Mouse (Mus musculus) heart, adult 2 months (tissue): ENCODE data around the gene Heatr4. TPM values are rescaled to one million over a fixed set of nuclear protein-coding genes. Genes with fewer than 3 reads are reported as not detected.
A peak's percentile ranks its signal among the peaks of the same experiment; 100 is the strongest.
"Not testable (repeated sequence)": the region's sequence is repeated elsewhere in the genome, so short reads cannot be mapped to it uniquely, and the experiment has no call there.

Experiments
- DNase-seq, 2 experiments: peaks; one replicate each; pipeline ENCODE4 v3.0.0; 2021
- H3K27ac ChIP-seq: fragments of 200-600 bp; 2 replicates; pipeline ENCODE4 v1.8.1; 2022
- H3K27me3 ChIP-seq: fragments of 200-500 bp; 2 replicates; pipeline ENCODE4 v1.6.1; 2012; ENCODE audit warnings: mild to moderate bottlenecking, low read length, inconsistent platforms, mixed read lengths; ENCODE audit not compliant: control insufficient read depth, insufficient read depth
- H3K36me3 ChIP-seq: fragments of 200-500 bp; 2 replicates; pipeline ENCODE4 v1.6.1; 2012; ENCODE audit warnings: low read length, inconsistent platforms; ENCODE audit not compliant: control insufficient read depth, insufficient read depth
- H3K4me1 ChIP-seq: fragments of 200-500 bp; 2 replicates; pipeline ENCODE4 v1.6.1; 2011; ENCODE audit warnings: low read length; ENCODE audit not compliant: control insufficient read depth, insufficient read depth
- H3K4me3 ChIP-seq: fragments of 200-600 bp; 2 replicates; pipeline ENCODE4 v1.8.1; 2022
- H3K79me2 ChIP-seq: fragments of 200-500 bp; replicated peaks from 2 replicates; pipeline ENCODE4 v1.6.1; 2012; ENCODE audit warnings: mild to moderate bottlenecking, inconsistent platforms, low read length, moderate library complexity, mixed read lengths; ENCODE audit not compliant: control insufficient read depth, insufficient read depth
- H3K9ac ChIP-seq: fragments of 200-500 bp; 2 replicates; pipeline ENCODE4 v1.6.1; 2012; ENCODE audit warnings: low read depth, mild to moderate bottlenecking, control low read depth, inconsistent platforms, low read length, mixed read lengths
- CTCF ChIP-seq: fragments of 200-600 bp; IDR thresholded peaks from 2 replicates; pipeline ENCODE4 v1.8.1; 2022; ENCODE audit warnings: antibody characterized with exemption, mild to moderate bottlenecking, moderate library complexity
- EP300 ChIP-seq: fragments of 200-500 bp; IDR thresholded peaks from 2 replicates; pipeline ENCODE4 v1.6.1; 2011; ENCODE audit warnings: low read depth, low read length, control low read depth; ENCODE audit not compliant: insufficient read depth
- POLR2A ChIP-seq: fragments of 200-500 bp; IDR thresholded peaks from 2 replicates; pipeline ENCODE4 v1.6.1; 2011; ENCODE audit warnings: mild to moderate bottlenecking, low read depth, low read length, control low read depth; ENCODE audit not compliant: insufficient read depth
- WGBS: fragments of 180-500 bp; shearing (Covaris S2); methylation state at CpG from one replicate; pipeline ENCODE4 v1.1.7; 2018; 5-methylcytosine and 5-hydroxymethylcytosine counted together
- intact Hi-C: fragments of 180-260 bp; cut with DNase I; formaldehyde crosslinking; loops from one replicate; pipeline ENCODE4 v1.15.1; 2025
- polyA plus RNA-seq: library from polyadenylated mRNA; depleted of rRNA; stranded (reverse); fragments of >200 nt; gene quantifications from 2 replicates; pipeline ENCODE4 v1.2.3, GENCODE M21; 2012
- total RNA-seq, 2 experiments: library from RNA; stranded (reverse); gene quantifications; 2 replicates each; pipeline ENCODE4 v1.2.3; 2021

Heatr4 gene
- total and polyA plus RNA-seq, 3 experiments = not detected

- no peak for TF ChIP-seq CTCF
- TF ChIP-seq EP300 = no peak
- no peak for TF ChIP-seq POLR2A
- no peak overlapping the region for H3K27ac ChIP-seq
- H3K4me1 ChIP-seq = peaks cover 2% of the 10 kb centered on the region
- H3K36me3 ChIP-seq = no peaks in the 10 kb centered on the region
- H3K4me3 ChIP-seq = no peak overlapping the region
- intact Hi-C loops = no loop called here
- DNase-seq = no peak
- no peaks in the 10 kb centered on the region for H3K27me3 ChIP-seq
- WGBS = 80% methylated on average over 1 of the region's 1 CpGs
- no peak overlapping the region for H3K9ac ChIP-seq
- H3K79me2 ChIP-seq = no peaks in the 10 kb centered on the region
Observed at GRCm38 (mm10) chr12:84003866-84004265, 19.2 kb upstream of the Heatr4 start.

- Histone ChIP-seq H3K4me1 (peaks cover 4% of the 10 kb centered on the region), H3K79me2 (no peaks in the 10 kb centered on the region), H3K9ac (no peak overlapping the region), H3K27me3 (no peaks in the 10 kb centered on the region), H3K4me3 (no peak overlapping the region), H3K27ac (no peak overlapping the region), H3K36me3 (no peaks in the 10 kb centered on the region)
- WGBS = 40% methylated on average over 3 of the region's 3 CpGs
- TF ChIP-seq EP300 (no peak), CTCF (no peak), POLR2A (no peak)
- DNase-seq = no peak
- intact Hi-C loops = no loop called here
Observed at GRCm38 (mm10) chr12:84000418-84000817, 15.8 kb upstream of the Heatr4 start.

GRCm38 (mm10) chr12:83999237-83999636 lies 14.6 kb upstream of the Heatr4 start:
- H3K36me3 ChIP-seq = not testable (repeated sequence)

DNA sequence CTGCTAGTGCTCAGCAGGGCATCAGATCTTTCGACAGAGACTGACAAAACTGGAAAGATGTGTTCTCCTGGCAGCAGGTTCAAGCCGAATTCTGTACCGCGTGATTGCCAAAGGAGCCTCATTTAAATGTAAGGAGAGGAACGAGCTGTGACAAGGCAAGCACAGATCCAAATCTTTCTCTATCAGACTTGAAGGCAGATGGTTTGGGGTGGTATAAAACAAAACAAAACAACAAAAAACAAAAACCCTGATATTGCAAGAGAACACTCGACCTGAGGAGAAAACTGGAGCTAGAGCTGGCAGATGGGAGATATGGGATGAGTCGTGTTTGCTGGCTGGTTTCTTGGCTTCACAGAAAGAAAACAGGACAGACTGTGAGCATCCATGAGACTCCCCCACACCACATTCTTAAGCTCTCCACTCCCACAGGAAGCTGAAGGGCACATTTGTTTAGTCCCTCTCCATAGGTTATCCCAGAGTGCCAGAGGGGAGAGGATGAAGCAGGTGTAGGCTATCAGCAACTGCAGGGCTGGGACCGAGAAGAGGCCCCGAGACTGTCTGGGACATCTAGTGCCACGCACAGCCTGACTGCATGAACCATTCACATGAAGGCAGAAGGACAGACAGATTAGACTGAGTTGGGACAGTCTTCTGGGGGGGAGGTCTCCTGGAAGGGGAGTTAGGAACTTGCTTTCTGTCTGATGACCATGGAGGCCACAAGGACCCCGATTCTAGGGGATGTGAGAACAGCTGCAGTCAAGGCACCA lies 13.9 kb upstream of the Heatr4 start:
- Histone ChIP-seq H3K27ac (no peak overlapping the region; the same call in 1 of the 2 replicates), H3K4me3 (no peak overlapping the region), H3K27me3 (no peaks in the 10 kb centered on the region), H3K9ac (no peak overlapping the region), H3K79me2 (no peaks in the 10 kb centered on the region), H3K4me1 (peaks cover 4% of the 10 kb centered on the region), H3K36me3 (no peaks in the 10 kb centered on the region)
- no peak for DNase-seq
- TF ChIP-seq EP300 = no peak
- no peak for TF ChIP-seq POLR2A
- TF ChIP-seq CTCF = no peak
- intact Hi-C loops = no loop called here
- 46% methylated on average over 11 of the region's 11 CpGs for WGBS

More at GRCm38 (mm10) chr12:83999237-83999636, 14.6 kb upstream of the Heatr4 start:
- H3K27me3 ChIP-seq, H3K4me1 ChIP-seq, H3K9ac ChIP-seq, H3K4me3 ChIP-seq, intact Hi-C loops, H3K79me2 ChIP-seq: not testable (repeated sequence)
- TF ChIP-seq EP300 = 0 out of 2 replicates have a peak, but pooled peaks have one; percentile 53
- peak overlapping the region; percentile 45; the same call in 1 of the 2 replicates for H3K27ac ChIP-seq
- peak; percentile 56 to 77 for DNase-seq
- 15% methylated on average over 8 of the region's 8 CpGs for WGBS

- TF ChIP-seq EP300 = no peak
- H3K4me1 ChIP-seq = peaks cover 4% of the 10 kb centered on the region
- H3K27ac ChIP-seq = no peak overlapping the region
- H3K36me3 ChIP-seq = no peaks in the 10 kb centered on the region; the same call in 1 of the 2 replicates
- H3K79me2 ChIP-seq = no peaks in the 10 kb centered on the region
- 43% methylated on average over 2 of the region's 2 CpGs for WGBS
- intact Hi-C loops = no loop called here
- DNase-seq = no peak
- H3K9ac ChIP-seq = no peak overlapping the region
- H3K27me3 ChIP-seq = no peaks in the 10 kb centered on the region
- H3K4me3 ChIP-seq = no peak overlapping the region
Observed at GRCm38 (mm10) chr12:83997221-83997620, 12.6 kb upstream of the Heatr4 start.

DNA sequence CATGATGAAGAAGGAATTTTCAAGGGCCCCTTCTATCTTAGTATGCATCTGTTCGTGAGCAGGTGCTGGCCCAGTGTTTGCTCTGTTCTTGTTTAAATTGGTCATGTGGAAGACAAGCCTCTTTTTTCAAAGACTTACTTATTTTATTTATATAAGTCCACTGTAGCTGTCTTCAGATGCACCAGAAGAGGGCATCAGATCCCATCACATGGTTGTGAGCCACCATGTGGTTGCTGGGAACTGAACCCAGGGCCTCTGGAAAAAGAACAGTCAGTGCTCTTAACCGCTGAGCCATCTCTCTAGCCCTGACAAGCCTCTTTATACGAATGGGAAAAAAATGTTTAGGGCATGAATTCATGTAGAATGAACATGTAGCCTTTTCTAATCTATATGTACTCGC lies 4.7 kb upstream of the Heatr4 start:
- intact Hi-C loops = loop anchor here (2.0 to 5.0 kb wide), 3 partner anchors 19 to 43 kb away; partner anchors contain the start of gene Acot1
- no peak for DNase-seq
- no peaks in the 10 kb centered on the region for H3K27me3 ChIP-seq
- no peak overlapping the region; the same call in 1 of the 2 replicates for H3K27ac ChIP-seq
- TF ChIP-seq CTCF (peak; percentile 36), POLR2A (no peak), EP300 (no peak)
- H3K4me1 ChIP-seq = peaks cover 4% of the 10 kb centered on the region
- H3K36me3 ChIP-seq = no peaks in the 10 kb centered on the region; the same call in 1 of the 2 replicates
- WGBS = 95% methylated on average over 4 of the region's 4 CpGs
- H3K79me2 ChIP-seq = no peaks in the 10 kb centered on the region
- no peak overlapping the region for H3K9ac ChIP-seq
- peak overlapping the region; percentile 66; the same call in 1 of the 2 replicates for H3K4me3 ChIP-seq
